ENCODE assay signal across 7 mouse cellular contexts in genomic region chr17:70849399-70850232, GRCm38 (mm10). TPM values are rescaled to one million over a fixed set of nuclear protein-coding genes. Genes with fewer than 3 reads are reported as not detected.
A peak's percentile ranks its signal among the peaks of the same experiment; 100 is the strongest.
DNase-seq lines count a peak whose midpoint lies in the region; ATAC-seq and TF ChIP-seq lines count a peak whose summit lies in the region.

No protein-coding gene starts in this region.

- peak; percentile 10; the same call in 1 of the 2 replicates for ATAC-seq in G1E (ENCODE audit: extremely low read depth, insufficient number of reproducible peaks, low FRiP score, poor library complexity, severe bottlenecking)
- ATAC-seq in hindbrain, embryonic 12.5 days (ENCODE audit: low FRiP score), result no peak
- ATAC-seq in megakaryocyte-erythroid progenitor cell, adult 5-6 weeks (replicated peaks; ENCODE audit: low FRiP score, low TSS enrichment, poor library complexity, severe bottlenecking), result 0 out of 2 replicates have a peak, but pooled peaks have one; percentile 17

- no peaks in the 10 kb centered on the region for H3K27me3 ChIP-seq in G1E (ENCODE audit: insufficient read depth, low read length)
- peaks cover 4% of the 10 kb centered on the region; the same call in 1 of the 2 replicates for H3K27me3 ChIP-seq in hindbrain, embryonic 12.5 days

- H3K9me3 ChIP-seq in G1E (replicated peaks), result peaks cover 26% of the 10 kb centered on the region
- H3K9me3 ChIP-seq in hindbrain, embryonic 12.5 days (replicated peaks), result no peaks in the 10 kb centered on the region

- WGBS in hindbrain, embryonic 12.5 days, result under 1% methylated on average over 33 of the region's 33 CpGs

- no peak for TF ChIP-seq POLR2A in bone marrow macrophage, adult 2 months (IDR thresholded peaks at IDR 0.05; ENCODE audit: borderline replicate concordance, low read depth, low read length)

- peak overlapping the region; percentile 93 for H3K4me2 ChIP-seq in hindbrain, embryonic 12.5 days (replicated peaks)

- H3K4me3 ChIP-seq in G1E (ENCODE audit: low read depth, low read length), result peak overlapping the region; percentile 75
- H3K4me3 ChIP-seq in bone marrow macrophage, adult 2 months (ENCODE audit: insufficient read depth, low read length), result peak overlapping the region; percentile 96
- H3K4me3 ChIP-seq in hindbrain, embryonic 12.5 days, result peak overlapping the region; percentile 71

- peak overlapping the region; percentile 74 for H3K9ac ChIP-seq in hindbrain, embryonic 12.5 days

- intact Hi-C loops in left cerebral cortex, postnatal 25 days (cut with DNase I), result no loop called here

- H3K4me1 ChIP-seq in G1E (ENCODE audit: insufficient read depth, low read depth, low read length), result peaks cover 6% of the 10 kb centered on the region
- peaks cover 8% of the 10 kb centered on the region for H3K4me1 ChIP-seq in bone marrow macrophage, adult 2 months (ENCODE audit: control insufficient read depth, insufficient read depth, low read length)
- H3K4me1 ChIP-seq in hindbrain, embryonic 12.5 days, result peaks cover 39% of the 10 kb centered on the region

- DNase-seq in G1E (ENCODE audit: low spot score), result peak; percentile 22
- DNase-seq in forelimb bud, embryonic 11.5 days (ENCODE audit: low read depth, low spot score), result peak; percentile 94
- peak; percentile 46 to 58 for DNase-seq in left cerebral cortex, postnatal 25 days (ENCODE audit: low spot score in 2 of 2)
- peak; percentile 64 for DNase-seq in spleen, adult 12 weeks (ENCODE audit: low spot score)

- no peak for TF ChIP-seq CTCF in G1E (IDR thresholded peaks at IDR 0.05; ENCODE audit: low read depth, low read length)
- TF ChIP-seq CTCF in bone marrow macrophage, adult 2 months (IDR thresholded peaks at IDR 0.05; ENCODE audit: low read depth, low read length), result no peak

- H3K36me3 ChIP-seq in G1E (replicated peaks), result peaks cover 17% of the 10 kb centered on the region
- H3K36me3 ChIP-seq in hindbrain, embryonic 12.5 days, result peaks cover 6% of the 10 kb centered on the region; the same call in 1 of the 2 replicates

- H3K27ac ChIP-seq in bone marrow macrophage, adult 2 months (ENCODE audit: insufficient read depth, low read depth, low read length), result peak overlapping the region; percentile 80
- H3K27ac ChIP-seq in hindbrain, embryonic 12.5 days, result peak overlapping the region; percentile 93

RNA-seq across cellular contexts. Expression of gene Tgif1, which starts 3.7 kb away (rescaled TPM):
- total RNA-seq in G1E (2014; fragmentation: Nextera tagmentation), result 31.4 and 47.6 TPM in 2 replicates
- total RNA-seq in G1E (2017), result 7.4 and 11.0 TPM in 2 replicates
- polyA plus RNA-seq in G1E (2012), result 5.1 and 5.4 TPM in 2 replicates
- 86.0 and 97.0 TPM in 2 replicates for polyA plus RNA-seq in bone marrow macrophage, adult 2 months (2012; ENCODE audit: insufficient read depth, insufficient read length, missing spikeins)
- polyA plus RNA-seq in hindbrain, embryonic 12.5 days (2016; fragmentation: Nextera tagmentation; extraction: Ambion mirVana), result 66.8 and 68.7 TPM in 2 replicates
- 1 to 10 TPM; 1.5 to 2.1 TPM for total RNA-seq in left cerebral cortex, postnatal 25 days (2021)
- total RNA-seq in megakaryocyte-erythroid progenitor cell, adult 5-6 weeks (2014; fragmentation: Nextera tagmentation), result 43.6 and 50.7 TPM in 2 replicates
- 25.0 and 30.1 TPM in 2 replicates for total RNA-seq in megakaryocyte-erythroid progenitor cell, adult 5-6 weeks (2017)

Comparison
In these comparisons a context has a peak if more than half of its experiments do, and no peak if none do; other contexts are left out.
1. DNase-seq: peak in every context shown above with its lines; median percentile 94 in forelimb bud, embryonic 11.5 days; 64 in spleen, adult 12 weeks; 52 in left cerebral cortex, postnatal 25 days; 22 in G1E.